Mouse (Mus musculus) lung, postnatal 14 days (tissue): Measurements from ENCODE around the gene Bdh1.

ENCODE experiments used
- DNase-seq: peaks from one replicate; pipeline ENCODE4 v3.0.0; 2021

Bdh1 gene

DNA sequence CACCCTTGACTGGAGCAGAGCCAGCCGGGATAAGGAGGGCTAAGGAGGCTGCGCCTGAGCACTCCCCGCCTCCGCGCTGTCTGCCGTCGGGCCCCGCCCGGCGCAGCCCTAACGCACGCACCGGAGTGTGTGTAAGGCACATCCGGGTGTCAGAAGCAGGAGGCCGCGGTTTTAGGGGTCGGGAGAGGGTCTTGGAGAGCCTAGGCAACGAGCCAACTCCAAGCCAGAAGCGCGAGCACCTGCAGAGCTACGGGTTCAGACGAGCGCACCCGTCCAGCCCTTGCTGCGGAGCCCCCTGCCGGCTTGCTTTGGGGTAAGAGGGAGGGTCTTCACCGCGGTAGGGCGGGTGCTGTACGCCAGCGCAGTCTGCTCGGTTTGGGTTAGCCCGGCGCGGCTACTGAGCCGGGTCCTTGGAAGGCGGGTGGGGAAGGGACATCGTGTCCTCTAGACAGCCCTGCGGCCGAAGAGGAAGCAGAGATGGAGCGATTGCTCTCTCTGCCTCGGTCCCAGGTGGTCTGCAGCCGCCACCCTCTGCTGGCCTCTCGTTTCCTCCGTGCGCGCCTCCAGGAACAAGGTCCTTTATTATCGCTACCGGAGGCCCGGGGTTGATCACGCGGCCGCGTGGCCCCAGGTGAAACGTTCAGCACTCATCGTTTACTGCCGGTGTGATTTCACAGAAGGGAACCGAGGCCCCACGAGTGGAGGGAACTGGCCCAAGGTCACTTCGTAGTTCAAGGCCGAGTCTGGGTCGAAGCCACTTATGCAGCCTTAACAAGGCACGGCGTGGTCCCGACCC lies 6.8 kb downstream of the Bdh1 start:
- DNase-seq: peak; percentile 21

DNA sequence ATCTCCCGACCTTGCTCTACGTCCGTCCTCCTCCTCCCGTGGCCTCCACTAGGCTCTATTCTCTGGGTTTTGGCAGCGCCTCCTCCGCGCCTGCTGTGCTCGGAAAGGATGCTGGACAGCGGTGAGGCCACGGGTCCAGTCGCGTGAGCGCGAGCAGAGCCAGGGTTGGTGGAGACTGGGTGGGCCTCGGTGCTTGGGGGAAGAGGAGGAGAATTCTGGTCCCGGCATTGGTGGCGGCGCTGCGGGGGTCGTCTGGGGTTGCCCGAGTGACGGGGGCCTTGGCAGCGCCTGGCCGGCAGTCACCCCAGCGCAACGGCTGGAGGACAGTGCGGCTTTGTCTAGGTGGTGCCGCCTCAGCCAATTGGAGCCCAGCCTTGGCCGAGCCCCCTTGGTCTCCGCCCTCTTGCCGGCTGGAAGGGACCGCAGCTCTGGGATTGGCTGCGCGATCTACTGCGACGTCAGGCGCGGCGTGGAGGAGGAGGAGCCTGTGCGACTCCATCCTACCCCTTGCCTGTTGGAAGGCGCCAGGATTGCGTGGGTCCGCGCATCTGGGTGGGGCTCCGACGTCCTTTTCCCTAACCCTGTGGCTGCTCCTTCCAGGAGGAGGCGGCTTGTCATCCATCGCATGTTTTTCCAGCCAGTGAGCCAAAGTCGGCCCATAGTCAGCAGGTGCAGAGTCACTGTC lies 7.5 kb downstream of the Bdh1 start:
- DNase-seq: peak; percentile 82

DNA sequence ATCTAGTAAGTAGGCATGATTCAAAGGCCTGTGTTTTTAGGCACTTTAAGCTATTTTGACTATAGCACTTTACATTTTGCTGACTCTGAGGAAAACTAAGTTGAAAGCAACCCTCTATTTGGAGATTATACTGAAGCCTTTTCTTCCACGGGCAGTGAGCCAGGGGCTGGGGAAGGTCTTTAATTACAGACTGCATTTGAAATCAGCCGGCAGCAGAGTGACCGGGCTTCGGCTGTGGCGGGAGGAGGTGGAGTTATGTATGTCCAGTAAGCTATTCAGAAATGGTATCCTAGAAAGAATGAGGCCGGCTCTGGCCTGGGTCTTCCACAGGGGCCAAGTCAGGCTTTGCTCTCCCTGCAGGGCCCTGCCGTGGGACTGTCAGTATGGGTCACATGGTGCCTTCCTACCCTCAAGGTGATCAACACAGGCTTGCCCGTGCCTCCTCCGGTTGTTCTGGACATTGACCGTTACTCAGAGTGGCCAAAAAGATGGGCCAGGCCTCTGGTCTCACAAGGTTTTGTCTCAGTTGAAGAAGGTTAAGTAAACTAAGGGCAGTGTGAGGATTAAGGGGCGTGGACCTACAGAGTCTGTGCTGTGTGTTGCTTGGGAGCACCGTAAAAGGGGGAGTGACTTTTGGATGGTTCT lies 11.5 kb downstream of the Bdh1 start:
- no peak for DNase-seq

DNA sequence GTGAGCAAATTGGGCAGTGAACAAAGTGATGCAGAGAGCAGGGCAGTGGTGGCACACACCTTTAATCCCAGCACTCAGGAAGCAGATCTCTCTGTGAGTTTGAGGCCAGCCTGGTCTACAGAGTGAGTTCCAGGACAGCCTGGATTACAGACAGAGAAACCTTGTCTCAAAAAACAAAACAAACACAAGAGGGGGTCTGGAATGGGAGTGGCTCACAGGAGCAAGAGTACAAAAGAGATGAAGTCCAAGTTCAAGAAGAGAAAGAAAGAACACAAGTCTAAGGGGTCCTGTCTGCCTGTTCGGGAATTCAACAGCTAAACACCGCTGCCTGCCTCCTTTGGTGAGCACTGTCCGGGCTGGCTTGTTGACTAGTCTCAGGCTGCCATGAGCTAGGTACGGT lies 13.1 kb downstream of the Bdh1 start:
- DNase-seq: no peak

DNA sequence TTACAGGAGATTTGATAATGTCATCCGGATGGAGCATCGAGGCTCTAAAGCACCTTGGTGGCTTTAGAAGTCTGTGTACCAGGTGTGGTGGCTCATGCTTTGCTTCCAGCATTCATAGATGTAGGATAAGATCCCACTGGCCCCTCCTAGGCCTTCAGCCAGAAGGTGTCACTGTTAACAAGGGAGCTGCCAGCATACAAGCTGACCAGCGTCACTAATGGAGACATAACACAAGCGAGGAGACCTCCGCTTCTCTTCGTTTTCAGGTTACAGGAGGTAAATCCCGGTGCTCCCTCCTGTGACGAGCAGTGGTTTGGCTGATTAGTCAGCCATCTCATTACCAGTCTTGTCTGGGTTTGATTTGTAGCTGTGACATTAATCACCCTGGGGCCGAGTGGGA lies 14.0 kb downstream of the Bdh1 start:
- no peak for DNase-seq

DNA sequence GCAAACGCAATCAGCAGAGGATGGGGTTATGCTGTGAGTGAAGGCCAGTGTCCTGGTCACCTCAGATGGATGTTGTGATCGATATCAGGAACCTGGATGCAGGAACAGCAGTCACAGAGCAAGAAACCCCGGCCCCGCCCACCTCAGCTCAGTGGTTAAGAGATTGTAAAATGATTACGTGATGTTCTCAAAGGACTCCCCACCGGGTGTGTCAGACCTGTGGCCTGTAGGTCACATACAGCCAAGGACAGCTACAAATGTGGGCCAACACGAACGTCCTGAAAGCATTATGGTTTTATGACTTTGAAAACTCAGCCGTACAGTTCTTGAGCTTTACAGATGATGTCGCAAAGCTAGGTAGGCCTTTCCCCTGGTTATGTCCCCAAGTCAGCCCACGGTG lies 15.3 kb downstream of the Bdh1 start:
- DNase-seq: no peak

DNA sequence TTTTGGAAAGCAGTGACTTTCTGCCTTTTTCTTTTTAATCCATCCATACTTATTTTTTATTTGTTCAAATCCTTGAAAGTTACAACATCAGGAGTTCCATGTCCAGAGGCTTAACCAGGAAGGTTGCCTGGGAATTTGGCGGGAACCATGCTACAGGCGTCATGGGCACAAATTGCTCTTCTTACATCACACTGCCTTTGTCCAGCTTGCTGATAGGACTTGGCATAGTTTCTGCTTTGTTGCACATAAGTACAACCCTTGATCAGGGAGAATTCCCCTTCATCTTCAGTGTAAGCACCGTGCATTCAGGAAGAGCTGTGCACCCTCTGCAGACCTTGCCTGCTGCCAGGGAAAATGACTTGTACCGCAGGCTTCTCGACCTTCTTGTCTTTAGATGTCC lies 17.4 kb downstream of the Bdh1 start:
- no peak for DNase-seq

DNA sequence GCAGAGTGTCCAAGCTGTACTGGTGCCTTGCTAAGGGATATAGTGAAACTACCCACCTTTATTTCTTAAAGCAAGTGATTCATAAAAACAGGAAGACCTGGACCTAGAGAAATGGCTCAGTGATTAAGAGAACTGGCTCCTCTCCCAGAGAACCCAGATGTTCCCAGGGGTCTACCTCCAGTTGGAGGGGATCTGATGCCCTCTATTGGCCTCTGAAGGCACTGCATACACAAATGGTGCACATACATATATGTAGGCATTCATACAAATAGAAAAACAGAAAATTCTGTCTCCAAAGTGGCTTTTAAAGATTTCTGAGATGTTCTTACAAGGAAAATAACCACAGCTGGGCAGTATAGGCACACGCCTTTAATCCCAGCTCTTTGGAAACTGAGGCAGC lies 18.0 kb downstream of the Bdh1 start:
- no peak for DNase-seq

DNA sequence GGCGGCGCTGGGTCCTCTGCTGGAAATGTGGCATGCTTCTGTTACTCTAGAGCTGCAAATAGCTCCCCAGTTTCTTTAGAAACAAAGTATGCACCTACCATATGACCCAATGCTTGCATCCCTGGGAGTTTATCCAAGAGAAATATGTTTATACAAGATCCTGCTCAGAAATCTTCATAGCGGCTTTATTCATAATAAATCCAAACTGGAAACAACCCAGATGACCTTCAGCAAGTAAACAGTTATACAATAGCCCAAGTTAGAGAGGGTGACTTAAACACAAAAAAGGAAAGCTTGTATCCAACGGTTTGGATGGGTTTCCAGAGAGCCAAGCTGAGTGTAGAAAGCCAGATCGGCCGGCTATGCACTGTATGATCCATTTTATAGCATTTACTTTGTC lies 22.4 kb downstream of the Bdh1 start:
- no peak for DNase-seq

DNA sequence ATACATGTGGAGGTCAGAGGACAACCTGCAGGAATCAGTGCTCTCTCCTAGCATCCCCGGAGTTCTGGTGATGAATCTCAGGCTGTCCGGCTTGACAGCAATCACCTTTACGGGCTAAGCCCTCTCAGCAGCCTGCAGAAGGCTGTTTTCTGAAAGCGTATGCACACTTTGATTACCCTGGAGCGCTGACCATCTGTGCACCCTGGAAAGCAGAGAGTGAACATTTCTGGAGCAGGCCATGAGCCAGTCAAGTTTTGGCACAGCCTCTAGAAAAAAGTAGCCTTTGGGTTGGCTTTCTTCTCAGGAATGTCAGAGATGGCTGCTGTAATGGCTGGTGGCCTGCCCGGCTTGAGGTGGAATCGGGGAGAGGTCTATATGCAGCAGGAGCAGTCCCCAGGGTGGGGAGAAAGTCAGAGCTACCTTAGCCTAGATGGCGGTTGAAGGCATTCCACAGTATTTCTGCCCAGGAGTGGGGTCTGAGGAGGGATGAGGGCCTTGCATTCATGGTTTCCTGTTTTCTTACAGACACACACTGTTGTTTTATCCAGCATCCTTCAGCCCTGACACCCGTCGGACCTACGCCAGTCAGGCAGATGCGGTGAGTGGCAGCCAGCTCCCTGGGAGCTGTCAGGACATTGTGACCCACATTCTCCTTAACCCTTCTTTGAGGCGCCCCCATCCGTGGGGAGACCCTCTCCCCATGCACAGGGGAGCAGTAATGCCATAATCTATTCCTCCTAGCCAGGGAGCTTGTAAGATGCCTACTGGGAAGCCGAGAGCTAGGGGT lies 24.2 kb downstream of the Bdh1 start:
- DNase-seq: no peak

DNA sequence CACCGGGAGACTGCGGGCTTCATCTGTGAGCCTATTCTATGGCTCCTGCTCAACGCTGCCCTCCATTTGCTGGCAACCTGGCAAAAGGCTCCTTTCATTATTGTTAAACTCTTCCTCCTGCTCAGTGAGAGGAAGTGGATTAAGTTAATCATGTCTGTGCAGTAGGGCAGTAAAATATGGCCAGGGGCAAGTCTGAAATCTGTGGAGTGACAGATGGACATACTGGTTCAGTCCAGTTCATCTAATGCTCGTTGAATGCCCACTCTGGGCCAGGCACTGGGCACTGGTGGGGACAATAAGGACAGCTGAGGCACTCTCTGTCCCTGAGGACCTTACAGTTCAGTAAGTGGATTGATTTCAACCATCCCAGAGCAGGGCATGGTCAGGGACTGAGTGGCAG lies 27.9 kb downstream of the Bdh1 start:
- DNase-seq: no peak

DNA sequence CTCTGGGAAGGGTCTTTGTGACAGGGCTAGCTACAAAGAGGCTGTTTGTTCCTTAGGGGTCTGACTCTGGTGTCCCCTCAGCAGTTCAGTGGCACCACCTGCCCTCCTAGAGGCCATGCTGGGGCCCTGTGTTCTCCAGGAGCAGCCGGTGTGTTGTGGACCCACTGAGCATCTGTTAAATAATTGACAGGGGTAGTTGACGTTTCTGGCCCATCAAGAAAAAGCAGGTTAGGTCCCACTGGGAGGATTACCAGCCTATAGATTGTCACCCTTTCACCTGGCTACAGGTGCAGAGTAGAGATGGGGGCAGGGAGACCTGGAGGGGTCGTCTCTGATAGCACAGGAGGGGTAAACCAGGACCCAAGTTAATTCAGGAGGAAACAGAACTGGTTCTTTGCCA lies 29.2 kb downstream of the Bdh1 start:
- DNase-seq: no peak

DNA sequence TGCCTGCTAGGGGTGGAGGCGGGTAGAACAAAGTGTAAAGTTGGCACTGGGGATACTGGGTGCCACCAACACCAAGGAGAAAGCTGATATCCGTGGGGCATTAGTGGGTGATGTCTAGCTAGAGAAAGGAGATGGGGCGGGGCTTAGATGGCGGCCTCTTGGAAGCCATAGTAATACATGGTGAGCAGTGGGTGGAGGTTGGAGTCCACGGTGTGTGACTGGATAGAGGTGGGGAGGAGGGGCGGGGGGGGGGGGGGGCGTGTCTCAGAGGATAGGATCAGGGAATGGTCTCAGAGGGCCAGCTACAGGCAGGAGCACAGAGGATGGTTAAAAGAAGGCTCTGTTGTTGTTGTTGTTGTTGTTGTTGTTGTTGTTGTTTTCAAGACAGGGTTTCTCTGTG lies 30.4 kb downstream of the Bdh1 start:
- DNase-seq: no peak

DNA sequence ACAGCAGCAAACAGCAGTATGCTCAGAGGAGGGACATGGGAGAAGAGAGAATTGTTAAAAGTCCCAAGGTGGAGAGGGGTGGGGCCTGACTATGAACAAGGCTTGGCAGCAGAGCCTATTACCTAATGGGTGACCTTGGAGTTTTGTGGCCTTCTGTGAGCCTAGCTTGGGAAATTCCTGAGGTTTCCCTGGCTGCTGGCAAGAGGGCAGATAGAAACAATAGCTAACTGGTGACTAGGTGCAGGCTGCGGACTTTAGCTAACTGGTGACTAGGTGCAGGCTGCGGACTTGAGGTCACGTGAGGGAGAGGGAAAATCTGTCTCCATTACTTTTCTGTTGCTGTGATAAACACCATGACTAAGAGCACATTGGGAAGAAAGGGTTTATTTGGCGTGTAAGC lies 31.9 kb downstream of the Bdh1 start:
- no peak for DNase-seq

DNA sequence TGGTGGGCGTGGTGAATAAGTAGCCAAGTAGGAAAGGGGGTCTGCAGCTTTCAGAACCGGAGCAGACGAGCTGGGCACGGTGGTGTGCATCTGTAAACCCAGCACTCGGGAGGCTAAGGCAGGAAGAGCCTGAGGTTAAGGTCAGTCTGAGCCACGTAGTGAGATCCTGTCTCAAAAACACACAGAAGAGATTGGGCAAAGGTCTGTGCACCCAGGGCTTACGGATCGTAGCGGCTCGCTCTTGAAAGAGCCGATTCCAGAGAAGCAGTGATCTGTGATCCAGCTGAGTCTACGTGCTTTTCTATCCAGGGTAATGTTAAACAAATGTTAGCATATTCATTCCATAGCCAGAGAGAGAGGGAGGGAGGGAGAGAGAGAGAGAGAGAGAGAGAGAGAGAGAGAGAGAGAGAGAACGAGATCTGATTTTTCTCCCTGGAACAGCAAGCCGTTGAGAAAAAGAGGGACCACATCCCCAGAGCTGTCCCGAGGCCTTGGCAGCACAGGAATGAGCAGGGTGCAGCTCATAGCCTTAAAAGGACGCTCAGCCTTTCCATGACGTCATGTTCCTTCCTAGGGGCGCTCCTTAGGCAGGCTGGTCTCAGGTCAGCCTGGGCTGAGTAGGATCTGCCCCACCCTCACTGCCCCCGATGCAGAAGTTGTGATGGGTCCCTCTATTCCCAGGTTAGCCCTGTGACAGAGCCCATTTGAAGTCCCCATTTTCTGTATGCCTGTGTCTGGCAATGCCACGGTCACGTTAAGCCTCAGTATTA lies 33.4 kb downstream of the Bdh1 start:
- DNase-seq: no peak

DNA sequence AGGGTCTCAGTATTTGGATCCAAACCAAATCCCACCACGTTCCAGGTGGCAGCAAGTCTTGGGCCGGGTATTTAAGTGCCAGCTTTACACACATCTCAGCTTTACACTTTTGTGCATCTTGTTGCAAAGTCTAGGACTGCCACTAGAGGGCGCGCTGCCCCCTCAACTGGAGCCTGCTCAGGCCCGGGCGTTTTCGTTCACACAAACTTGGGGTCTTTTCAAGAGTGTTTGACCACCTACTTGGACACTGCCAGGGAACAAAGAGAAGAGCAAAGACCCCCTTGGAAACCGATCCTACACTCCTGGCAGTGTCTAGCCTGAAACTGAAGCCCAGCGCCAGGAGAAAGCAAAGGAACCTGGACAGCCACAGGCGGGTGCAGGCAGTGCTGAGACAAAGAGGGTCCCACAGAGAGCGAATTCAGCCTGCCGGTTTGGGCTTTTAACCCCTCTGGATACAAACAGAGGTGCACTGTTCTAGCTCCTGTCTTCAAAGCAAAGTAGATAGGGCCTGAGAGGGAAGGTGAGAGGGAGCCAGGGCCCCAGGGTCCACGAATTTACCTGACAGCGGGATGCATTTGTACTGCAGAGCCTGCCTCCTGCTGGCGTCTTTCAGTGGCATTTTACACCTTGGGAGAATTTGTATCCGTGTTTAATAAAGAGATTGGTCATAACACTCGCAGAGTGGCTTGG lies 36.3 kb downstream of the Bdh1 start:
- peak; percentile 85 for DNase-seq

DNA sequence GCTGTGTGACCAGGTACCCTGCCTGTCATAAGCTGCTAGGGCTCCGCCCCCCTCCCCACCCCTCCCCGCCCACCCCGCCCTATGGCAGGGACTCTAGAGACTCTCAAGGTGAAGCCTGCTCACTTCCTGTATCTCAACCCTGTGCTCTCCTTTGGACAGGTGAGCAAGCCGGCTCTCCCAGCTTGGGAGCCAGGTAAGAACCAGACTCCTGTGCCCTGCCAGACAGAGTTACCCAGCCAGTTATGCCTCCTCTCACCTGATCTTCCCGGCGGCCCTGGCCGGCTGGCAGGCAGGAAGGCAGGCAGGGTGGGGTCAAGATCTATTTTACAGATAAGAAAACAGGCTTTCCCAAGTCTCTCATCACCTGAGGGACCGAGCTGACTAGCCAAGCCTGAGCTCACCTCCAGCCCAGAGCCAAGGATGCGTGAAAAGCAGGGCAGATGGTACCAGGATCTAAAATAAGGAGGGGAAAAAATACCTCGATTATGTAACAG lies 37.9 kb downstream of the Bdh1 start:
- peak; percentile 49 for DNase-seq

DNA sequence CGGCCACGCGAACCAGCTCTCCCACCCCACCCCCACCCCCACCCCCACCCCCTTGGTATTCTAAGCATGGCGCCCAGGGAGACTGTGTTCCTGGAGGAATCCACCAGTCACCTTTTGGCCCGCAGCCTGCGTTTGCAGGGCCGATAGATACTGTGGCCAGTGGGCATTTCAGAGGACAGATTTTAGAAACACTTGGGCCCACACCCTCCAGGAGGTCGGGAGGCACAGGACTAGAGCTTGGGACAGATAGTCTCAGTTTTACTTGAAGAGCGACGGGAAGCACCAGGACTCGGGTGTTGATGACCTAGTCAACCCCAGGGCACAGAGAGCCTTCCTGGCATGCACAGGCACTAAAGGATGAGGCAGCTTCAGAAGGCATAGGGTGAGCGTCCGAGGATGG lies 38.4 kb downstream of the Bdh1 start:
- DNase-seq: no peak

DNA sequence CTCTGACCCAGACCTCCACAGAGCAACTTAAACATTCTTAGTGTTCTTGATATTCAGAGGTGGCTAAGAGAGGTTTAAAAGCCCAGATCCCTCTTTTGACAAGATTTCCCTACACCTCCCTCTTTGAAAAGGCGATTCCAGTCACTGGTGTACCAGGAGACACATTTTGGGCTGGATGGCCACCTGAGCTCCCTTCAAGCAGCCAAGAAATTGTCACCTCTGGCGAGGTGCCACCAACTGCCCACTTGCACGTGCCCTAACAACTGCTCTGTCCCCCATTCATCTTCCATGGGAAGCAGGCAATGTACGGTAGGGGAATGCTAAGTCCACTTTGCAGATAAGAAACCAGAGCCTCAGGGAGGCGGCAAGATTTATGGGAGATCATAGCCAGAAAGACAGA lies 39.0 kb downstream of the Bdh1 start:
- no peak for DNase-seq

DNA sequence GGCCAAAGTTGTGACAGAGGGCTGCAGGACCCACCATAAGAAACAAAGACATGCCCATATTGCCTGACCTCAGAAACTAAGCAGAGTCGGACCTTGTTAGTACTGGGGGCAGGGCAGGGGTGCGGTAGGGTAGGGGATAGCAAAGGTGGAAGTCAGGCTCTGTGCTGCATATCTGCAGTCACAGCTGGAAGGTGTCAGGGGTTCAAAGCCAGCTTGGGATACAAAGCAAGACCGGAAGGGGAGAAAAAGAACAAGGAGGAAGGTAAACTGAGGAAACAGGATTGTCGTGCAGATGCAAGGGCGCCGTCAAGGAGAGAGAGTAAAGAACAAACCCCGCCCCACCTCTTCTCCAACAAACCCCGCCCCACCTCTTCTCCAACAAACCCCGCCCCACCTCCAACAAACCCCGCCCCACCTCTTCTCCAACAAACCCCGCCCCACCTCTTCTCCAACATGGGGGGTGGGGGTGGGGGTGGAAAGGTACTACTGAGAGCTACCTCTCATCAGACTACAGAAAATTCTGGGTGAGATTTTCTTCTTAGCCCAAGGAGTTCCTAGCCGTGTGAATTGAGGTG lies 40.1 kb downstream of the Bdh1 start:
- no peak for DNase-seq

DNA sequence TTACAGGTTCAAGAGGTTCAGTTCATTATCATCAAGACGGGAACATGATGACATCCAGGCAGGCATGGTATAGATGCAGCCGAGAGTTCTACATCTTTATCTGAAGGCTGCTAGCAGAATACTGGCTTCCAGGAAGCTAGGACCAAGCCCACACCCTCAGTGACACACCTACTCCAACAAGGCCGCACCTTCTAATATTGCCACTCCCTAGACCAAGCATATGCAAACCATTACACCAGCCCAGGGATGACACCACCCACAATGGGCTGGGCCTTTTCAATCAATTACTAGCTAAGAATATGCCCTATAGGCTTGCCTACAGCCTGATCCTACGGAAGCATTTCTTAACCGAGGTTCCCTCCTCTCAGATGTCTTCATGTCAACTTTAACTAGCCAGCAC lies 42.9 kb downstream of the Bdh1 start:
- no peak for DNase-seq
